Mouse (Mus musculus) olfactory bulb, adult 2 months (tissue): ENCODE results near the gene Gm128.

Source experiments
- CTCF ChIP-seq: fragments of 200-500 bp; IDR thresholded peaks from 2 replicates; pipeline ENCODE4 v1.5.1; 2012; ENCODE audit warnings: low read depth, mild to moderate bottlenecking, low read length, moderate library complexity; ENCODE audit not compliant: insufficient read depth
- POLR2A ChIP-seq: fragments of 200-500 bp; IDR thresholded peaks from 2 replicates; pipeline ENCODE4 v1.6.1; 2012; ENCODE audit warnings: mild to moderate bottlenecking, low read depth, low read length, moderate library complexity; ENCODE audit not compliant: insufficient read depth

- TF ChIP-seq CTCF (no peak), POLR2A (no peak)
Observed at GRCm38 (mm10) chr3:95231298-95232221, 9.8 kb downstream of the Gm128 start, which contains the start of gene Mllt11.
